Comparison of ENCODE assay signal across 9 mouse cellular contexts in genomic region chr12:91418791-91419190, GRCm38 (mm10). TPM values are rescaled to one million over a fixed set of nuclear protein-coding genes. Genes with fewer than 3 reads are reported as not detected.
DNase-seq lines count a peak whose midpoint lies in the region; ATAC-seq lines count a peak whose summit lies in the region.
"Had no signal": no experiment of that assay in that cellular context is flagged by ENCODE, and none has a peak within 500 bp of the region (broad histone marks: within the 10 kb centered on the region; RNA-seq: fewer than 3 reads in every experiment).

No protein-coding gene starts in this region.

- peaks cover 5% of the 10 kb centered on the region; the same call in 1 of the 2 replicates for H3K4me1 ChIP-seq in heart, embryonic 12.5 days (replicated peaks)
- H3K4me1 ChIP-seq: embryonic facial prominence, embryonic 12.5 days had no signal

- peak; percentile 11 for DNase-seq in heart, adult 11 months
- peak; percentile 72 for DNase-seq in ES-CJ7 (ENCODE audit: low read depth, low spot score)
- DNase-seq in c-Kit-positive CD71-positive TER-119-positive erythroid progenitor cells, embryonic 14.5 days (ENCODE audit: low spot score), result peak; percentile 59
- peak; percentile 42 to 49 for DNase-seq in gastrocnemius, postnatal 4 days (ENCODE audit: low spot score in 2 of 2)
- DNase-seq in layer of hippocampus, postnatal 36 days, result peak; percentile 52 to 60
- DNase-seq in natural killer cell, adult 2 months (ENCODE audit: low spot score in 2 of 2), result peak; percentile 25 to 38
- DNase-seq in thymus, postnatal 14 days, result peak; percentile 74

- no peak overlapping the region for H3K27ac ChIP-seq in heart, embryonic 12.5 days (ENCODE audit: poor library complexity, severe bottlenecking)
- H3K27ac ChIP-seq: embryonic facial prominence, embryonic 12.5 days had no signal

- no peak overlapping the region for H3K9ac ChIP-seq in heart, embryonic 12.5 days
- H3K9ac ChIP-seq: embryonic facial prominence, embryonic 12.5 days had no signal

- no peak overlapping the region for H3K4me2 ChIP-seq in heart, embryonic 12.5 days
- H3K4me2 ChIP-seq: embryonic facial prominence, embryonic 12.5 days had no signal

- H3K36me3 ChIP-seq in heart, embryonic 12.5 days, result no peaks in the 10 kb centered on the region
- H3K36me3 ChIP-seq: embryonic facial prominence, embryonic 12.5 days had no signal

- no peak for ATAC-seq in heart, embryonic 12.5 days (ENCODE audit: insufficient number of reproducible peaks, low FRiP score)

- H3K9me3 ChIP-seq in heart, embryonic 12.5 days (replicated peaks), result 0 out of 2 replicates have a peak, but pooled peaks cover 3% of the 10 kb centered on the region
- H3K9me3 ChIP-seq: embryonic facial prominence, embryonic 12.5 days had no signal

- H3K4me3 ChIP-seq in heart, embryonic 12.5 days, result no peak overlapping the region
- H3K4me3 ChIP-seq: embryonic facial prominence, embryonic 12.5 days had no signal

- 41% methylated on average over 7 of the region's 7 CpGs for WGBS in heart, embryonic 12.5 days

- H3K27me3 ChIP-seq in heart, embryonic 12.5 days (replicated peaks), result no peaks in the 10 kb centered on the region
- H3K27me3 ChIP-seq: embryonic facial prominence, embryonic 12.5 days had no signal

RNA-seq across cellular contexts. Expression of gene Tshr, which starts 34.4 kb away (rescaled TPM):
- 0.08 TPM in 1 of 2 replicates, not detected in the other for polyA plus RNA-seq in heart, embryonic 12.5 days (2016; fragmentation: Nextera tagmentation; extraction: Ambion mirVana)
- total RNA-seq in gastrocnemius, postnatal 4 days (2021), result 1 to 10 TPM; 2.4 to 5.7 TPM
- under 1 TPM; 0.23 to 0.25 TPM for total RNA-seq in layer of hippocampus, postnatal 36 days (2021)

RNA-seq across cellular contexts. Expression of gene Cep128, which starts 34.6 kb away (rescaled TPM):
- polyA plus RNA-seq in heart, embryonic 12.5 days (2016; fragmentation: Nextera tagmentation; extraction: Ambion mirVana), result 6.1 and 6.8 TPM in 2 replicates
- 1 to 10 TPM; 6.9 to 7.7 TPM for total RNA-seq in gastrocnemius, postnatal 4 days (2021)
- 1 to 10 TPM; 5.8 to 6.9 TPM for total RNA-seq in layer of hippocampus, postnatal 36 days (2021)

Comparison
In these comparisons a context has a peak if more than half of its experiments do, and no peak if none do; other contexts are left out.
1. DNase-seq: peak in every context shown above with its lines; median percentile 74 in thymus, postnatal 14 days; 72 in ES-CJ7; 59 in c-Kit-positive CD71-positive TER-119-positive erythroid progenitor cells, embryonic 14.5 days; 56 in layer of hippocampus, postnatal 36 days; 46 in gastrocnemius, postnatal 4 days; 32 in natural killer cell, adult 2 months; 11 in heart, adult 11 months.